Mouse (Mus musculus): ENCODE measurements around the gene Ctdspl.

DNA sequence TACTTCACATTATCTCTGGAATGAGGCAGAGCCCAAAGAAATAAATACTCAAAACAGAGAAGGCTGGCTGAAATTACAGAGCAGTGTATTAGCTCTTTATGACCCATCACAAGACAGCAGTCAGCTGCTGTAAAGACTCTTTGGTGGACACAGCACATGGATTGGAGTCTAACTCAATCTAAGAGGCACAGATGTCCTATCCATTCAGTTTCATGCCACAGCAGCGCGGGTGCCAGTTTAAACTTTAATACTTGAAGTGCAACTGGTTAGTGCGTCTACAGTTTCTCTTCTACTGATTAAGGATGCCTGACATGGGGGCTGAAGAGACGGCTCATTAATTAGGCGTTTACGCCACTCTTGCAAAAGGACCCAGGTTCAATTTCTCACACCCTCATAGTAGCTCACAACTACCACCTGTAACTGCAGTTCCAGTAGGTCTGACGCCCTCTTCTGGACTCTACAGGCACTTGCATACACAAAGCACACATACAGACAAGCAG is 99.6 kb downstream of the Ctdspl start:
- TF ChIP-seq CTCF (IDR thresholded peaks at IDR 0.05; ENCODE audit: borderline replicate concordance, control insufficient read depth, extremely low read depth, insufficient read depth, low read length, poor library complexity) (no peak), POLR2A (IDR thresholded peaks at IDR 0.05; ENCODE audit: control insufficient read depth, extremely low read depth, insufficient read depth, low read length, poor library complexity) (no peak)
